Mouse (Mus musculus): ENCODE measurements around the gene Nol12.
A peak's percentile ranks its signal among the peaks of the same experiment; 100 is the strongest.

Gene Nol12

DNA sequence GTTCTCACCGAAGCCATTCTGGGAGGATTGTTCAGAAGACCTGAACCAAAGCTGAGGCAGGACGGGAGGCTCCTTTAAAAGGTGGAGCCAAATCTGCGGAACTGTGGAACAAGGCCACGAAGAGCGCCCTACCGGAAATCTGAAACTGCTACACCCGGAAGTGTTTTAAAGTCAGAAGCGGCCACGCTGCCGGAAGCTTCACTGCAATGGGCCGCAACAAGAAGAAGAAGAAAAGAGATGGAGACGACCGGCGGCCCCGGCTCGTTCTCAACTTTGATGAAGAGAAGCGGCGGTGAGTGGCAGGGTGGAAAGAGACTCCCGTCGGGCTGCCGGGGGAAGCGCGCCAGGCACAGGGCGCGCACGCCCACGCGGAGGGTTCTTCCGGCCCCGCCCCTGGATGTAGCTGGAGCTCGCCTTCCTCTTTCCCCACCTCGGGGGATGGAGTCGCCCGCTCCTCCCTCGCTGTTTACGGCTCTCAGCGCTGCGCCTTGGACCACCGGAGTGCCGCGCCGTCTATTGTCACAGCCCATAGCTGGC is at the start of gene Nol12:
TSS of gene Nol12 (plus strand) at position 150 of the 537 bp plus-strand sequence.
- DNase-seq (ENCODE audit: low spot score), result peak; percentile 85

DNA sequence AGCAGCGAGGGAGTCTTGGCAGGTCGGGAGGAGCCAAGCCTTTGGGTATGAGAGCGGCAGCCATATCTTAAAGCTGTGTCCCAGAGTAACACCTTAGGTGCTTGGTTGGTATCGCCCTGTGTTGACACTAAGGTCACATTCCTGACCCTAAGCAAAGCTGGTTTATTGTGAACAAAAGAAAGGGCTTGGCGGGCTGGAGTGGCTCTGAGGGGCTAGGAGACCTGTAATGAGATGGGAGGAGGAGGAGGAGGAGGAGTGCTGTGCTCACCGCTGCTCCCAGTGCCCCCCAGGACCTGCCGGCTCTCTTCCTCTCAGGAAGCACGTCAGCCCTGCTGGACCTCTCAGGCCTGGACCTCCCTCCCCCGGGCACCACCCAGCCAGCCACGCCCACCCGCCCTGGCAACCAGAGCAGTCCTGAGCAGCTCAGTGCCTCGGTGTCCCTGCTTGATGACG is 45.3 kb upstream of the Nol12 start:
- DNase-seq (ENCODE audit: low spot score), result no peak

DNA sequence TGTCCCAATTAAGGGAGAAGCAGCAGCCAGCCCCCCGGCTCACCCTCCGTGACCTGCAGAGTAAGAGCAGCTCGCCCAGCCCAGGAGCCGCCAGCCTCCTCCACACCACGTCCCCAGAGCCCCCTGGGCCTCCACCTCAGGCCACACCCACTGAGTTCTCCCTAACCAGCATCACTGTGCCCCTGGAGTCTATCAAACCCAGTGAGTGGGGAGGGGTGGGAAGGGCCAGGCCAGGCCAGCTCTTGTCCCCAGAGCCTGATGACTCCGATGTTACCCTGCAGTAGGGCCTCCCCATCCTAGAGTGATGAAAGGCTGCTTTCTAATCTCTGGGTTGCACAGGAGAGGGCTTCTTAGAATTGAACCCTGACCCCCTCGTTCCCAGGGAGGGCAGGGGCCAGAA is 42.3 kb upstream of the Nol12 start:
- no peak for DNase-seq (ENCODE audit: low spot score)

DNA sequence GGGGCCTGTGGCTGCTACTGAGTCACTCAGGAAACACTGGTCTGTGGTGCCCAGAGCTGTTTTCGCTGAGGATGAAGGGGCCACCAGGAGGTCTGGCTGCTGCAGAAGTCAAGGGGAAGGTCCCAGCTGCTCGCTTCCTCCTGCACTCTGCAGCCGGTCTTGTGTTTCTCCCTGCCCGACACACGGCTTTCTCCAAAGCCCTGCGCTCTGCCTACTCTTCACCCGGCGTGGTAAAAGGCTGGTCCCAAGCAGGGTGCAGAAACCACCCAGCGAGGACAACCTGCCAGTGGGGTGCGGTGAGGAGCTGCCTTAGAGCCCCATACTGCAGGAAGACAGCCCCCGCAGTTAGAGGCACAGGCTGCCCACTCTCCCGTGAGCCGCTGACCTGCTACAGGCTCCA is 40.0 kb upstream of the Nol12 start:
- DNase-seq (ENCODE audit: low spot score), result no peak

DNA sequence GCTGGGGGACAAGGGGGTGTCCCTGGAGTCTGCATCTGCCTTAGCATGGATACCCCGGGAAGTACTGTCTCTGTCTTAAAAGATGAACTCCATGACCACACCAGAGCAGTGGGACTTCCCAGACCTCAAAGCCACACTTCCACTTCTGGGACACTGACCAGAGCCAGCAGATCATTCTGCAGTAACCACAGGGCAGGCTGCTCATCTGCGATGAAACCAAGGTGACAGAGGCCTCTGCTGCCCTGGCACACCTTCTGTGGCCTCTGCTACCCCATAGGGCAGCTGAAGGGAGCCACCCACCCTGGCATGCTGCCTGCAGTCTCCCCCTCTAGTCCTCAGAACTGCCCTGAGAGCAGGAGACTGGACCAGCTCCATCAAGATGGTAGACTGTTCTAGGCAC is 39.0 kb upstream of the Nol12 start:
- no peak for DNase-seq (ENCODE audit: low spot score)

DNA sequence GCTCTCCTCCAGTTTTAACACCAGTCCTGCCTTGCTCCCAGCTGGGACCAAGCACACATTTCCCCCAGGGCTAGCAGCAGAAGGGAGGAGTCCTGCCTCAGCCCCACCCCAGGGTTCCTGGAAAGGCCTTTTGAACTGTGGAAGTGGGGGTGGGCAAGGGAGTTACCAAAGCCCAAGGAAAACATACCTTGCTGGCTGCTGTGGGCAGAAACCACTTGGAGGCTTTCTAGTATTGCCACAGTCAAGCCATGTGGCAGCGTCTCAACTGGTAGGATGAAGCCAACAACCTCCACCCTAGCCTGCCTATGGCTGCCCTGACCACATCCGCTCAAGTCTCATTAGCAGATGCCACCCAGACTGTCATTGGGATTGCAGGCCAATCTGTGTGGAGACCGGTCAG is 38.6 kb upstream of the Nol12 start:
- no peak for DNase-seq (ENCODE audit: low spot score)

DNA sequence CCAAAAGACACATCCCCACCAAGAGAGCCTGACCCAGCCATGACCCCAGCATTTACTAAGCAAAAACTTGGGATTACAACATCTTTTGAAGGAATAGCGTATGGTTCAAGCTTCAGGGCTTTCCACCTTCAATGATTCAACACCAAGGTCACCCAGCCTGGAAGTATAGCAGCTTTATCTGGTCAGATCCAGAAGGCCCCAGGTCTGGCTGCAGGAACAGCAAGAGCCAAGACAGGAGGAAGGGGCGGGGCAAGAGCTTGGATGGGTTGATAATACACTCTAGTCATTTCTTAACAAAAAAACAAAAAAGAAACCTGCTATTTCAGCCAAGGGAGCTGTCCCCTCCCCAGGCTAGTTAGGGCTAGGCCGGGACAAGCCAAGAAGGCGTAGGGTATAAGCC is 37.2 kb upstream of the Nol12 start:
- no peak for DNase-seq (ENCODE audit: low spot score)

DNA sequence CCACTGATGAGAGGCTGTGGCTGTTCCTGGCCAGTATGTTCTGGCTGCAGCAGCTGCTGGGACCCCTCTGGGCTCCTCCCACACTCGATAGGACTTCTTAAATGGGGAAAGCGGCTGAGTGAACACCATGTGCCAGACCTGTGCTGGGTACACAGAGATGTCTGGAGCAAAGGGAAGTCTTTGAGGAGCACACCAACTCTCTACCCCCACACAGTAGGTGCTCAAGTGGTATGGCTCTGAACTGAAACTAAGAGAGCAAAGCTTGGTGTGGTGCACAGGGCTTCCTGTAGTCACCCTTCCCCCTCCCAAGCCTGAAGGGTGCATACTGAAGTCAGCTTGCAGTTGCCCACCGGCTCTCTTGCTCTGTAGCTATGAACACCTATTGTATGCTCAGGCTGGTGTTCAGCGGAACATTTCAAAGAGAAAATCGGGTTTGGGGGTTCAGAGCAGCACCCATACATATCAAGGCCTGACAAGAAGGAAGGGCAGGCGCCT is 36.2 kb upstream of the Nol12 start:
- DNase-seq (ENCODE audit: low spot score), result no peak

DNA sequence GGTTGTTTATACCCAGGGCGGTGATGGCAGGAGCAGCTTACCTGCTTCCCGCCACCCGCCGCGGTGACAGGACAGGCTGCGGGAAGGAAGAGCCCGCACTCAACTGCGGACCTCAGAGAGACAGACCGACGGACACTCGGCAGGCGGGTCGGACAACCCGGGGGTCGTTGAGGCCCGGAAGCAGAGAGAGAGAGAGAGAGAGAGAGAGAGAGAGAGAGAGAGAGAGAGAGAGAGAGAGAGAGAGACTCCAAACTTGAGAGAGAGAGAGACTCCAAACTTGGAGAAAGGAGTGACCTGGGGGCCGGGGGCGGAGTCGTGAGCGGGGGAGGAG is 35.4 kb upstream of the Nol12 start, which contains the start of gene Gm49510:
TSS of gene Gm49510 (plus strand) at position 259 of the 331 bp plus-strand sequence.
- no peak for DNase-seq (ENCODE audit: low spot score)

DNA sequence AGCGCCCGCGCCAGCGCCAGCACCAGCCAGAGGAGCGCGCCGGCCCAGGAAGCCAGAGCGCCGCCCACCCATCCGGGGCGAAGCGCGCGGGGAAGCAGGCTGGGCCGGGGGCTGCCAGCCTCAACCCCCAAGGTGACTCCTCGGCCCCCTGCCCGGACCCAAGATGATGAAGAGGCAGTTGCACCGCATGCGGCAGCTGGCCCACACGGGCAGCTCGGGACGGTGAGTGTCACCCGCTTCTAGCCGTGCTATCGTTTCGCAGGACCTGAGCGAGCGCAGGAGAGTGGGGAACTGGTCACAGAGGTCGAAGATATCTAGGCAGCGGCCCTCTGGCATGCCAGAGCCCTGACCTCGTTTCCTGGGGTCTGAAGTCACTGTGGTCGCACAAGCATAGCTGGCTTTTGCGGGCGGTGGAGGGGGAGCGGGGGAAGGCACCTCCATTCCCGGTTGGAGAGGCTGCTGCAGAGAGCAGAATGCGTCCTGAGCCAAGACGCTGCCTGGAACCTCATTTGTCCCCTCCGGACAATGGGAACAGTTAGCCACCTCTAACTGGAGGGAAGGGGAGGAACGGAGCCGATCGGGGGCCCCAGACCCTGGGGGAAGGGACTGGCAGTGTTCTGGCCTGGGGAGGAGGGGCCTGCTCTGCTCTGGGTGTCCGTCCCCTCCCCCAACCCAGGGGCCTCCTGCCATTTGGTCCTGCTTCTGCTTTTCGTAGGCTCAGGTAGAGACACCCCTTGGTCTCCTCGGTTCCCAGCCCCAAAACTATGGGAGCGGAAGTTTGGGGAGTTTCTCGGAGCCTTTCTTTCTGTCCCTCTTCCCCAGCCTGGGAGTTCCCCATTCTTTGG is 34.8 kb upstream of the Nol12 start, which contains the start of gene Sh3bp1:
TSS of gene Sh3bp1 (plus strand) at position 29 of the 845 bp plus-strand sequence.
- DNase-seq (ENCODE audit: low spot score), result peak; percentile 50

DNA sequence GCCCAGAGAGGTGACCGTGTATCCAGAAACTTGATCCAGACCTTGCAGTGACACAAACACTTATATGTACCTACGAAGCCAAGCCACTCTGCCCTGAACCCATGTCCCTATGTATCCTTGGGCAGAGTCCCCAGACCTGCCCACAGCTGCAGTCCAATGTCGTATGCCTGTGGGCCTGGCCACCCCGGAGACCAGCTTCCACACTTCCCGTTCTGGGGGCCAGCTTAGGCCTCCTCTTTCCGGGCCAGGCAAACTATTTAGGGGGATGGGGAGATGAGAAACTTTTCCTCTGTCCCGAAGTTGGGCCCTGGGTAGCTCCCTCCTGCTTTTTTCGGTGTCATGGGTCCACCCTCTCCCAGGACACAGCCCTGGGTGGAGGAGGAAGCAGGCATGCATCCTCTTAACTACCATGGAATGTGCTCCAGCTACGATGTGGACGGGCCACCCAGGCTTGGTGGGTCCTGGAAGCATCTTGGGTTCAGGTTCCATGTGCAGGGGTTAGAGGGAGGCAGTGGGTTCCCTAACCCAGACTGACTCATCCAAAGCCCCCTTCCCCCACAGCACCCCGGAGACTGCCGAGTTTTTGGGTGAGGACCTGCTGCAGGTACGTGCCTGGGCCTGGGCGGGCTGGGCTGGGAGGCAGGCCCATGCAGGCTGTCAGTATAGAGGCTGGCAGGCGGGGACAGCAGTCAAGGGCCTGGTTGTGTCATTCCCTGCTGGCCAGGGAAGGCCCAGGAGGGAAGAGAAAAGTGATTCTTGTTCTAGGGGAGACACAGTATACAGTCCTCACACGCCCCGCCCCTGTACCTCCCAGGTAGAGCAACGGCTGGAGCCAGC is 33.9 kb upstream of the Nol12 start:
- DNase-seq (ENCODE audit: low spot score), result no peak

DNA sequence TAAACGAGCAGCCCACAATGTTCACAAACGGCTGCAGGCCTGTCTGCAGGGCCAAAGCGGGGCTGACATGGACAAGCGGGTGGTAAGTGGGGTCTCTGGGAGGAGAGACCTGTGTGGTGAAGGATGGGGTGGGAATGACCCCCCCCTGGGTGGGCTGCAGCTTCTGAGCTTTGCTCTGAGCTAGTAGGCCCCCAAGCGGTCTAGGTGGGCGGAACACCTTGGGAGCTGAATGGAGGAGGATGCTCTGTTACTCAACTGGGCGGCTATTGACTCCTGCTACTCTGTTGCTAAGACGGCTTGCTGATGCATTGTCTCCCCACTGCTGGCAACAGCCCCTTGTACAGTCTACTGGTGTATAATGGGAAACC is 33.3 kb upstream of the Nol12 start:
- peak; percentile 58 for DNase-seq (ENCODE audit: low spot score)

DNA sequence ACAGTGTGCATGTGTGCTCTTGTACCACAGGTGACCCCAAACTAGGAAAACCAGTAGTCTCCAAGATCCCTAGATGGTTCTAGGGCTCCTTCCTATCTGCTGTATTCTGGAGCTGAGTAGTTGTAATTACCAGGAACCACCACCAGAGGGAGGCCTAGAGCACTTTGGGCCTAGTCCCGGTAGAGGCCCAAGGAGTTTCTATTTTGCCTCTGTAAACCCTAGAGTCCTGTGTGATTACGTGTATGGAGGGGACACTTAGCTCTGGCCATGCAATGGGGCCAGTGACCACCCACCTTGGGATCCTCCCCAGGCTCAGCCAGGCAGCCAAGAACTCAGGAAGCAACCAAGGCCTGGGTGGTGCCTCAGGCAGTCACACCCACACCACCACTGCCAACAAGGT is 31.5 kb upstream of the Nol12 start:
- DNase-seq (ENCODE audit: low spot score), result peak; percentile 69

DNA sequence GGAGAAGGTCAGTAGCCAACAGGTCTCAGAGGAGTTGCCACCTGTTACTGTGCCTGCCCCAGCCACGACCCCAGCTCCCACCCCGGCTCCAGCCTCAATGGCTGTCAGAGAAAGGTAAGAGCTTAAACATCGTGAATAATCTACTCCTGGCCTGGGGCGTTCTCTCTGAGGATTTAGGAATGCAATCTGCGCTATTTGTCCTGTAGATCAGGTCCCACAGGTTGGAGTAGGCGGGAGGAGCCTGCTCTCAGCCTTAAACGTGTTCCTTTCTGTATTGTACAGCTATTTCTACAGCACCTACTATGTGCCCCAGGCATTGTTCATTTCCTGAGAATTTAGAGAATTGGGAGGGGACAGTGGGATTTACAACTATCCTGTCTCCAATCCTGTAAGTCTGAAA is 26.3 kb upstream of the Nol12 start:
- no peak for DNase-seq (ENCODE audit: low spot score)

DNA sequence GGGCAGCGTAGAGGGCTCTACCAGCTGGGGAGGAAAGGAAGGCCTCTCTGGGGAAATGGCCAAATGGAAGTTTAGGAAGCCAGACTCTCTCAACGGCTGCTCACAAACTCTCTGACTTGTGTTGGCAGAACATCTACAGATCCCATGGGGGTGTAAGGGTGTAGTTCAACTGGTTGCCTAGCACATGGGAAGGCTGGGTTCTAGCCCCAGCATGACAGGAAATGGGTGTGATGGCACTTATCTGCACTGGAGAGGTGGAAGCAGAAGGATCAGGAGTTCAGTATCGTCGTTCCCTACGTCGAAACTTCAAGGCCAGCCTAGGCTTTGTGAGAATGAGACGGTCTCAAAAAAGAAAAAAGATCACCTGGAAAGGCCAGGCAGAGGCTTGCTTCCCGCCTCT is 25.8 kb upstream of the Nol12 start:
- no peak for DNase-seq (ENCODE audit: low spot score)

DNA sequence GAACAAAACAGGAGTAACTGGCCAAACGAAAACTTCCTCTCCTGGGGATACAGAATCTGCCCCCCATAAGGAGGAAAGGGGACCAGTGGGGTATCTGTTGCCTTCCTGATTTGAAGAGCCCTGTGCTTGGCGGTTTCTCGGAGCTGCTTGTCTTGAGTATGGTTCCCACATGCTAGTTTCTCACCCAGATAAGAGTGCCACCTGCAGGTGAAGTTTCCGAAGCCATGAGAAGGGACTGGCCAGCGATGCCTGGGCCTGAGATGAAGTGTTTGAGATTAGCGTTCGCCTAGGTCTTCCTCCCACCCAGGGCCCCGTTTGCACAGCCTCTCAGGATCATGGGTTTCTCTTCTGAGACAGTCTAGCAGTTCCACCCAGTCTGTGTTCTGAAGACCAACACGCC is 22.7 kb upstream of the Nol12 start:
- no peak for DNase-seq (ENCODE audit: low spot score)

DNA sequence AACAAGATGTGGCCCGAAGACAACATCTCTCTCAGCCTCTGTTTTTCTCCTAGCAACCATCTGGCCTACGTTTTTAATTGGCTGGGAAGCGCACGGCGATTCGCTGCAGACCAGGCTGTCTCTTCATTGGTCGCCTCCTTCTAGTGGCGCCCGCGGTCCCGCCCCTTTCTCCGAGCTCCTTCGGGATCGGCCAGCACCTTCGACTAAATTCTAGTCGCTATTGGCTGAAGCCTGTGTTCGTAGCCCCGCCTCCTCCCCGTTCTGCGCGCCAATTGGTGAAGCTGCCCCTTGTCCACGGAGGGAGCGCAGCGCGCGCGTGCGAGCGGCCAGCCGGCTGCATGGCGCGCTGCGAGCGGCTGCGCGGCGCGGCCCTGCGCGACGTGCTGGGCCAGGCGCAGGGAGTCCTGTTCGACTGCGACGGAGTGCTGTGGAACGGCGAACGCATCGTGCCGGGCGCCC is 21.1 kb upstream of the Nol12 start, which contains the start of gene Pdxp:
TSS of gene Pdxp (plus strand) at position 288 of the 459 bp plus-strand sequence.
- peak; percentile 97 for DNase-seq (ENCODE audit: low spot score)

DNA sequence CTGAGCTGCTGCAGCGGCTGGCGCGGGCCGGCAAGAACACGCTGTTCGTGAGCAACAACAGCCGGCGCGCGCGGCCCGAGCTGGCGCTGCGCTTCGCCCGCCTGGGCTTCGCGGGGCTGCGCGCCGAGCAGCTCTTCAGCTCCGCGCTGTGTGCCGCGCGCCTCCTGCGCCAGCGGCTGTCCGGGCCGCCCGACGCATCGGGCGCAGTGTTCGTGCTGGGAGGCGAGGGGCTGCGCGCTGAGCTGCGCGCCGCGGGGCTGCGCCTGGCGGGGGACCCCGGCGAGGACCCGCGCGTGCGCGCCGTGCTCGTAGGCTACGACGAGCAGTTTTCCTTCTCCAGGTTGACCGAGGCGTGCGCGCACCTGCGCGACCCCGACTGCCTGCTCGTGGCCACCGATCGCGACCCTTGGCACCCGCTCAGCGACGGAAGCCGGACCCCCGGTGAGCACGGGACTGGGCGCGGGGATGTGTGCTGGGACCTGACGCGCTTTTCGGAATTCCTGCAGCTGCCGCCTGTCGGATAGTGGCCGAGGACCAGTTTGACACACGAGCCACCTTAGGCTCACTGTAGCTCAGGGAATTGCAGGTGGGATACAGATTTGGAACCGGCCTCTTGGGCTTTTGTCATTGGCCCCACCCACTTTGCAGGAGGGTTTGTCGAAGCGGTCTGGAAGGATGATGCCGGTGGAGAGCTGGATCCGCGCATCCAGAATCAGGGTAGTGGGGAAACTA is 20.5 kb upstream of the Nol12 start:
- peak; percentile 55 for DNase-seq (ENCODE audit: low spot score)

DNA sequence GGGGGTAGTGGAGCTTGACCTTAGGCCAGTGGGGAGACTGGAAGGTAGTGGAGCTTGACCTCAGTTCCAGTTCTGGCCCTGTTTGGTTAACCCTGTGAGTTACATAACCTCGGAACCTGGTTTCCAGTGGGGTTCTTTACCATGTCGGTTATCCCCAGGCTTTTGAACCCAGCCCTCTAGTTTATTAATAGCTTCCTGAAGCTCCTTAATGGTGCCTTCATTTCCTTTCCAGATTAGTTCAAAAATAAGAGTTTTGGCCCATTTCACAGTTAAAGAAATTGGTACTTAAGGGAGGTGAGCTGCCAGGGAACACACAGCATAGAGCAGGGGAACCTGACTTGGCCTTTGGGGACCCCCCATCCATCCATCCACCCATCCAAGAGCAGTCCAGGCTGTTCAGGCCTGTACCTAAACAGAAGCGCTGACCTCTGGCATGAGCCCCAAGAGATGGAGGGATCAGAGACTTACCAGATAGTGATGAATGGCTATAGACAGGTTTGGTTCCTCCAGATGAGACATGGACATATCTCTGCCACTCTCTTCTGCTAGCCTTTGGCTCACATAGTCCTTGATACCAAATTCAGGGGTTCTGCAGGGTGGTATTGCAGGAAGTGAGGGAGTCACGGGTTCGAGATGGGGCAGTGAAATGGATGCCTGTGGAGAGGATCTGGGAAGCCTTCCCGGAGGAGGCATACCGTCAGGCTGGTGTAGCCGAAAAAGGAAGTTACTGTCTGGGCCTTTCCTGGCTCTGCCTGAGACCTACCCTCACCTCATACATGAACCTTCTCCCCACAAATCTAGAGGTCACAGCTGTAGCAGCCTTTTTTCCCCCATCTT is 19.7 kb upstream of the Nol12 start:
- DNase-seq (ENCODE audit: low spot score), result no peak

DNA sequence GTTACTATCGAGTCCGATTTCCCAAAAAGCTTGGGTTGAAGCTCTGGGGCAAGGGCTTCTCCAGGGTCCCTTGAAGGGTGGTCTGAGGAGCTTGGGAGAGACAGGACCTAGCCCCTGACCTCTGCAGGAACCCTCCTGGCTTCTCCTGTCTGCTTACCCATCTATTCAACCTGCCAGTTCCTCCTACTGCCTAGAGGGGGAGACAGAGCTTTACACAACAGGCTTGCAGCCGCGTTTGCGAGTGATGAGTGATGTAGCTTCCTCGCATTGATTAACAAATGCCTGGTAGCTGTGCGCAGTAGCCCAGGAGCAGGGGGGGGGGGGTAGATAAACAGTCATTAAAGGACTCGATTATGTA is 19.1 kb upstream of the Nol12 start:
- no peak for DNase-seq (ENCODE audit: low spot score)

Measured in testis, postnatal 14 days (tissue).